Mouse (Mus musculus) lung, embryonic 15.5 days (tissue): ENCODE measurements around the gene Rnf225. TPM values are rescaled to one million over a fixed set of nuclear protein-coding genes. Genes with fewer than 3 reads are reported as not detected.
A peak's percentile ranks its signal among the peaks of the same experiment; 100 is the strongest.
"Not testable (repeated sequence)": the region's sequence is repeated elsewhere in the genome, so short reads cannot be mapped to it uniquely, and the experiment has no call there.

Source experiments
- ATAC-seq: fragments of 200-750 bp; cut with Nextera tagmentation; 2 replicates; pipeline ENCODE4 v1.8.0; 2017; ENCODE audit warnings: moderate number of reproducible peaks, borderline replicate concordance; ENCODE audit not compliant: low FRiP score, low TSS enrichment; ENCODE audit errors: extremely low read depth
- H3K27ac ChIP-seq: fragments of 300-500 bp; sonication (generic); 2 replicates; pipeline ENCODE4 v1.5.1; 2015; ENCODE audit warnings: moderate library complexity, mild to moderate bottlenecking, inconsistent platforms
- H3K27me3 ChIP-seq: fragments of 300-500 bp; sonication (generic); 2 replicates; pipeline ENCODE4 v1.6.1; 2015; ENCODE audit warnings: inconsistent platforms
- H3K36me3 ChIP-seq: fragments of 300-500 bp; sonication (generic); 2 replicates; pipeline ENCODE4 v1.6.1; 2015; ENCODE audit warnings: inconsistent platforms
- H3K4me1 ChIP-seq: fragments of 300-500 bp; sonication (generic); 2 replicates; pipeline ENCODE4 v1.6.1; 2015; ENCODE audit warnings: inconsistent platforms
- H3K4me2 ChIP-seq: fragments of 300-500 bp; sonication (generic); 2 replicates; pipeline ENCODE4 v1.6.1; 2015; ENCODE audit warnings: inconsistent platforms, mild to moderate bottlenecking, moderate library complexity
- H3K4me3 ChIP-seq: fragments of 300-500 bp; sonication (generic); 2 replicates; pipeline ENCODE4 v1.5.1; 2015; ENCODE audit warnings: mild to moderate bottlenecking, inconsistent platforms
- H3K9ac ChIP-seq: fragments of 300-500 bp; sonication (generic); 2 replicates; pipeline ENCODE4 v1.6.1; 2015; ENCODE audit warnings: inconsistent platforms
- H3K9me3 ChIP-seq: fragments of 300-500 bp; sonication (generic); 2 replicates; pipeline ENCODE4 v1.6.1; 2016; ENCODE audit warnings: inconsistent platforms
- WGBS: fragments of 180-500 bp; shearing (Covaris S2); methylation state at CpG from one replicate; pipeline ENCODE4 v1.1.7; 2015; 5-methylcytosine and 5-hydroxymethylcytosine counted together
- polyA plus RNA-seq: library from polyadenylated mRNA; unstranded; fragments of >200 nt; fragmentation: Nextera tagmentation; extraction: Ambion mirVana; gene quantifications from 2 replicates; pipeline ENCODE4 v1.2.1, GENCODE M21; 2015

Gene Rnf225
- polyA plus RNA-seq, 1 experiment from 2014 or later, result 0.98 TPM

- no peak overlapping the region for H3K9ac ChIP-seq
- H3K9me3 ChIP-seq, result no peaks in the 10 kb centered on the region
- no peak for ATAC-seq
- no peak overlapping the region for H3K27ac ChIP-seq
- H3K4me3 ChIP-seq, result no peak overlapping the region
- H3K4me2 ChIP-seq, result no peak overlapping the region
- no peaks in the 10 kb centered on the region for H3K27me3 ChIP-seq
- WGBS, result 63% methylated on average over 3 of the region's 3 CpGs
- H3K36me3 ChIP-seq, result no peaks in the 10 kb centered on the region
- no peaks in the 10 kb centered on the region for H3K4me1 ChIP-seq
These were observed 7.6 kb downstream of the Rnf225 start for GRCm38 (mm10) chr7:12934808-12935207.

DNA sequence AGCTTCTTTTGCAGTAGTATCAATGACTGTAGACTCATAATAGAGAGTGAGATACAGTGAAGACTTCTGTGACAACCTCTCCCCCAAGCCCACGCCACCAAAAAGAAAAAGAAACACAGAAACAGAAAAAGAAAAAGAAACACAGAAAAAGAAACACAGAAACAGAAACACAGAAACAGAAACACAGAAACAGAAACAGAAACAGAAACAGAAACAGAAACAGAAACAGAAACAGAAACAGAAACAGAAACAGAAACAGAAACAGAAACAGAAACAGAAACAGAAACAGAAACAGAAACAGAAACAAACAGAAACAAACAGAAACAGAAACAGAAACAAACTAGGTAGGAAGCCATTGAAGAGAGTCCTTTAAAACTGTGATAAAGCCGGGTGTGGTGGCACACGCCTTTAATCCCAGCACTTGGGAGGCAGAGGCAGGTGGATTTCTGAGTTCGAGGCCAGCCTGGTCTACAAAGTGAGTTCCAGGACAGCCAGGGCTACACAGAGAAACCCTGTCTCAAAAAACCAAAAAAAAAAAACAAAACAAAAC, 10.1 kb downstream of the Rnf225 start:
- not testable (repeated sequence) for H3K36me3 ChIP-seq, H3K4me1 ChIP-seq, H3K4me2 ChIP-seq, H3K4me3 ChIP-seq, H3K9me3 ChIP-seq, H3K9ac ChIP-seq, ATAC-seq, H3K27me3 ChIP-seq, H3K27ac ChIP-seq
- 83% methylated on average over 4 of the region's 4 CpGs for WGBS

DNA sequence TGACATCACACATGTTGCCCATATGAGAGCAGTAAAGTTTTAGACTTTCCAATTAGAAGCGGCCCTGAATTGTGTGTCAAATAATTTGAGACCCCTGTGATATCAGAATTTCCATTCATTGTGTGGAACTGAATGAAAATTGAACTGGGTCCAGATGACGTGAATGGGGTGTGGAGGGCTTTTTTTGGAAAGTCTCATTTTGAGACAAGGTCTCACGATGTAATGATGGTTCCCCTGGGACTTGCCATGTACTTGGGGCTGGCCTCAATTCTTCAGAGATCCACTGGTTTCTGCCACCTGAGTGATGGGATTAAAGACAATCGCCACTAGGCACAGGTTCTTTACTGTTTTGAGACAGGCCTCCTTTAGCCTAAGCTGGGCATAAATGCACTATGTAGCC, 13.4 kb downstream of the Rnf225 start:
- ATAC-seq, result no peak

DNA sequence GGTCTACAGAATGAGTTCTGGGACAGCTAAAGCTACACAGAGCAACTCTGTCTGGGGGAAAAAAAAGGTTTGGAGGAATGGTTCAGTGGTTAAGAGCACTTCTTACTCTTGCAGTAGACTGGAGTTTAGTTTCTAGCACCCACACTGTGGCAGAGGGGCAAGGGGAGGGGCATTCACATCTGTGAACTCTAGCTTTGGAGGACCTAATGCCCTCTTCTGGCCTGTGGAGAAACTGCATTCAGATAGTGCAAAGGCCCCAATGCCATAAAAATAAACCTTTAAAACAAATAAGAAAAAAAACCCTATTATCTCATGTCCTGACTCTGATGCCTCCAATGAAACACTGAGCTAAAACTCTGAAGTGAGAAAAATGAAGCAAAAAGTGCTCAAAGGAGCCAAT, 16.3 kb downstream of the Rnf225 start:
- Histone ChIP-seq H3K4me3 (no peak overlapping the region), H3K27me3 (no peaks in the 10 kb centered on the region), H3K9me3 (no peaks in the 10 kb centered on the region), H3K27ac (no peak overlapping the region), H3K9ac (no peak overlapping the region), H3K4me1 (no peaks in the 10 kb centered on the region), H3K36me3 (no peaks in the 10 kb centered on the region), H3K4me2 (no peak overlapping the region)
- ATAC-seq, result no peak

More for the DNA sequence above, 13.4 kb downstream of the Rnf225 start:
- 79% methylated on average over 4 of the region's 4 CpGs for WGBS
- Histone ChIP-seq H3K4me2 (no peak overlapping the region), H3K4me1 (no peaks in the 10 kb centered on the region), H3K27me3 (no peaks in the 10 kb centered on the region), H3K9me3 (no peaks in the 10 kb centered on the region), H3K4me3 (no peak overlapping the region), H3K9ac (no peak overlapping the region), H3K27ac (no peak overlapping the region), H3K36me3 (no peaks in the 10 kb centered on the region)

DNA sequence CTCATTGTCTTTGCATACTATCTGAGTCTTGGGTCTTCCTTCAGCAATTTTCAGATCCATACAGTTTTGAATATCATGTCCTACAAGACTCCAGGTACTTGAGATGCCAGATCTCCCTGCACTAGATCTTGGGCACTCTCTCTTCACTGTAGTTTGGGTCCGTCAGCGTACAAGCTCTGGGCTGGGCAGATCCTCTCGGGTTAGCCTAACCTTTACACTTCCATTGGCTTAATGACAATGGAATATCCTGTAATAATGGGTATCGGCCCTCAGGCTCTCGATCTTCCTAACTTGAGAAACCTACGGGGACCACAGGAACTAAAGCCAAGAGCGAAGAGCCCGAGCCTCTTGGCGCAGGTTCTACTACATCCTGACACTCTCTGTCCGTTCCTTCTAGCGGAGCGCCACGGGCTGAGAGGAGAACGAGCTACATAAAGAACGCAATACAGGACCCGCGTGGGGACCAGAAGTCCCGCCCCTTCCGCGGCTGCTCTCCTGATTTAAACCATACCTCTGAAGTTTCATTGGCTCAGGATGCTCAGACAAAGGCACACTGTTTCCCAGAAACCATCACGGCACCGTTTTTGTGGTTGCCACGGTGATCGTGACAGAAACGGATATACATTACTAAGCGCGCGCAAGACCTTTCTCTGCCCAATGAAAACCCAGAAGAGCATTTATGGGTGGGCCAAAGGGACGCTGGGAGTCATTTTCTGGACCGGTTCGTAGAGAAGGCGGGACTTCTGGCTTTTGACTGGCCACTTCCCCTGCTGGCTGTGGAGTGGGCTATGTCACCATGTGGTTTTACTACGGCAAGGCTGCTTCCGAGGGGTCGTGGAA, 22.0 kb downstream of the Rnf225 start:
- ATAC-seq, result peak; percentile 97
- 7% methylated on average over 35 of the region's 35 CpGs for WGBS
- H3K9ac ChIP-seq, result peak overlapping the region; percentile 56
- peak overlapping the region; percentile 81 for H3K27ac ChIP-seq
- H3K36me3 ChIP-seq, result no peaks in the 10 kb centered on the region
- no peaks in the 10 kb centered on the region for H3K9me3 ChIP-seq
- H3K4me2 ChIP-seq, result peak overlapping the region; percentile 79
- peak overlapping the region; percentile 42 for H3K4me3 ChIP-seq
- no peaks in the 10 kb centered on the region for H3K27me3 ChIP-seq
- peaks cover 7% of the 10 kb centered on the region for H3K4me1 ChIP-seq

- H3K9ac ChIP-seq, result peak overlapping the region; percentile 53
- no peaks in the 10 kb centered on the region for H3K36me3 ChIP-seq
- H3K27ac ChIP-seq, result peak overlapping the region; percentile 65
- H3K27me3 ChIP-seq, result no peaks in the 10 kb centered on the region
- peak overlapping the region; percentile 79 for H3K4me2 ChIP-seq
- H3K4me1 ChIP-seq, result peaks cover 7% of the 10 kb centered on the region
- no peaks in the 10 kb centered on the region for H3K9me3 ChIP-seq
- peak overlapping the region; percentile 42 for H3K4me3 ChIP-seq
- 4% methylated on average over 16 of the region's 16 CpGs for WGBS
- peak; percentile 70 for ATAC-seq
These were observed 22.6 kb downstream of the Rnf225 start for GRCm38 (mm10) chr7:12949872-12950229.

DNA sequence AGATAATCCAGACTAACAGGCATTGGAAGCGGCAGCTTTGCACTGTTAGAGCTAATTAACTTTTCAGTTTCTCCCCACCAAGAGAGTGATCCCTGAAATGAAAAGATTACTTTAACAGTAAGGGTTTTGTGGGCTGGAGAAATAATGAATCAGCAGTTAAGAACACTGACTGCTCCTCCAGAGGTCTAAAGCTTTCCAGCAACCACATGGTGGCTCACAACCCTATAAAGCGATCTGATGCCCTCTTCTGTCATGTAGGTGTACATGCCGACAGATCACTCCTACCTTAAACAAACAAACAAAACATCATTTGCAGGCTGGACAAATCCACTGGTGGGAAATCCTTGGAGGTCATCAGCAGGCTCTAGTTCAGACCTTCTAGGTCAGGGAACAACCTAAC, 27.7 kb downstream of the Rnf225 start:
- no peak for ATAC-seq
- H3K4me3 ChIP-seq, result no peak overlapping the region
- no peak overlapping the region for H3K4me2 ChIP-seq
- H3K36me3 ChIP-seq, result no peaks in the 10 kb centered on the region
- H3K27me3 ChIP-seq, result no peaks in the 10 kb centered on the region
- H3K4me1 ChIP-seq, result peaks cover 7% of the 10 kb centered on the region
- no peaks in the 10 kb centered on the region for H3K9me3 ChIP-seq
- H3K9ac ChIP-seq, result no peak overlapping the region
- 45% methylated on average over 3 of the region's 3 CpGs for WGBS
- H3K27ac ChIP-seq, result no peak overlapping the region

- no peak overlapping the region for H3K4me3 ChIP-seq
- H3K36me3 ChIP-seq, result no peaks in the 10 kb centered on the region
- H3K4me2 ChIP-seq, result no peak overlapping the region
- WGBS, result 69% methylated on average over 5 of the region's 5 CpGs
- H3K27ac ChIP-seq, result no peak overlapping the region
- ATAC-seq, result no peak
- H3K27me3 ChIP-seq, result no peaks in the 10 kb centered on the region
- no peak overlapping the region for H3K9ac ChIP-seq
- peaks cover 8% of the 10 kb centered on the region; the same call in 1 of the 2 replicates for H3K4me1 ChIP-seq
- no peaks in the 10 kb centered on the region for H3K9me3 ChIP-seq
These were observed 30.3 kb downstream of the Rnf225 start for GRCm38 (mm10) chr7:12957511-12957910.

DNA sequence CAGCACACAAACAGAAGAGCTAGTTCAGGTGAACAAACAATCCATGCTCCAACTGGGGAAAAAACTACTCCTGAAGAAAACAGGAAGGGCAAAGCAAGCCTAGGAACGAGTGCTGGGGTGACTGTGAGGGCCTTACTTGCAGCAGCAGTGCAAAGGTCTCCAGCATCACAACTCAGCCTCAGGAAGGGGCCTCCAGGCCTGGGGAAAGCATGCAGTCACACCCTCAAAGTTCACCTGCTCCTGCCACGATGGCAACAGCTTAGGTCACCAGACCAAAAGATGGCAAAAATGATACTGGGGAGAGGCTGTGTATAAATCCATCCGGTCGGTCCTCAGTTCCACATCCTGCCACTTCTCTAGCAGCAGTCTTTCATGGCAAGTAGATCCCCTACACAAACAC, 31.7 kb downstream of the Rnf225 start:
- ATAC-seq, result no peak
- H3K9ac ChIP-seq, result no peak overlapping the region
- no peak overlapping the region for H3K27ac ChIP-seq
- H3K27me3 ChIP-seq, result no peaks in the 10 kb centered on the region
- no peaks in the 10 kb centered on the region for H3K9me3 ChIP-seq
- H3K36me3 ChIP-seq, result no peaks in the 10 kb centered on the region
- no peak overlapping the region for H3K4me2 ChIP-seq
- WGBS, result 81% methylated on average over 4 of the region's 4 CpGs
- no peak overlapping the region for H3K4me3 ChIP-seq
- H3K4me1 ChIP-seq, result peaks cover 9% of the 10 kb centered on the region; the same call in 1 of the 2 replicates

GRCm38 (mm10) chr7:12959718-12960117, 32.5 kb downstream of the Rnf225 start:
- Histone ChIP-seq H3K36me3 (no peaks in the 10 kb centered on the region), H3K9me3 (no peaks in the 10 kb centered on the region), H3K9ac (no peak overlapping the region), H3K27me3 (no peaks in the 10 kb centered on the region), H3K27ac (no peak overlapping the region), H3K4me3 (no peak overlapping the region), H3K4me1 (peaks cover 9% of the 10 kb centered on the region), H3K4me2 (no peak overlapping the region)
- WGBS, result 20% methylated on average over 4 of the region's 4 CpGs
- ATAC-seq, result no peak

- Histone ChIP-seq H3K27me3 (no peaks in the 10 kb centered on the region), H3K4me3 (peak overlapping the region; percentile 54), H3K27ac (peak overlapping the region; percentile 87), H3K4me2 (peak overlapping the region; percentile 78), H3K9me3 (no peaks in the 10 kb centered on the region), H3K36me3 (no peaks in the 10 kb centered on the region), H3K4me1 (peaks cover 17% of the 10 kb centered on the region), H3K9ac (peak overlapping the region; percentile 45)
- WGBS, result 1% methylated on average over 29 of the region's 29 CpGs
- ATAC-seq, result peak; percentile 73
These were observed 34.4 kb downstream of the Rnf225 start for GRCm38 (mm10) chr7:12961511-12962141.

DNA sequence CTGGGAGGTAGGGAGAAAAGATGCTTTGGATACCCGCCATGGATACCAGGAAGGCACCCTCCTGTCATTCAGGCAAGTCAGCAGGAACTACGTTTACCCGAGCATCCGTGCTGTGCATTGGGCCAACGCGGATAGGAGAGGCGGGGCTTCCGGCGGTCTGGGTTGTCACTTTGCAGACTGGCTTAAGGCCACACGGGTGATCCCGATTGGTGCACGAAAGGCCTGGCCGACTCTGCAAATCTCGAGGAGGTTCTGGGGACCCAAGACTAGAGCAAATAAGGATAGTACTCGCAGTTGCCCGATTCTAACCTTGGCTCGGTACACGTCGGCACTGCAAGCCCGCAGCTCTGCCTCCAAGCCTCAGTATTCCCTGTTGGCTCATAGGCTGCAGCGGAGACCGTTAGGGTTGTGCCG, 38.5 kb downstream of the Rnf225 start, which contains the start of gene Zfp324:
Gene Zfp324 (plus strand): TSS at position 161 of the 414 bp plus-strand sequence.
- Histone ChIP-seq H3K27ac (peak within 1 kb of the TSS; percentile 94), H3K27me3 (no peaks in the 10 kb centered on the region), H3K36me3 (peaks cover 22% of the 10 kb centered on the region), H3K4me3 (peak within 1 kb of the TSS; percentile 91), H3K4me2 (peak within 1 kb of the TSS; percentile 93), H3K4me1 (peaks cover 29% of the 10 kb centered on the region), H3K9ac (peak within 1 kb of the TSS; percentile 94), H3K9me3 (no peaks in the 10 kb centered on the region)
- ATAC-seq, result peak; percentile 92
- WGBS, result under 1% methylated on average over 23 of the region's 23 CpGs
